Mouse (Mus musculus) kidney, postnatal 0 days (tissue): ENCODE measurements at regions not wholly inside any gene's neighbourhood (a gene's known extent, or its start where the extent isn't known, plus 50 kb on each side); places are given as distances from the start of the nearest gene placed in this dataset.
A peak's percentile ranks its signal among the peaks of the same experiment; 100 is the strongest.

Experiments
- ATAC-seq: fragments of 200-750 bp; cut with Nextera tagmentation; replicated peaks from 2 replicates; pipeline ENCODE4 v1.8.0; 2017; ENCODE audit warnings: low read depth, moderate number of reproducible peaks, moderate TSS enrichment, moderate library complexity; ENCODE audit not compliant: low FRiP score
- DNase-seq: peaks from one replicate; pipeline ENCODE4 v3.0.0-alpha.2; 2016; ENCODE audit warnings: low spot score
- H3K27ac ChIP-seq: fragments of 300-500 bp; sonication (generic); 2 replicates; pipeline ENCODE4 v1.5.1; 2014; ENCODE audit warnings: mild to moderate bottlenecking
- H3K27me3 ChIP-seq: fragments of 300-500 bp; sonication (generic); 2 replicates; pipeline ENCODE4 v1.6.1; 2014; ENCODE audit warnings: low read length, mixed read lengths; ENCODE audit not compliant: insufficient read depth
- H3K36me3 ChIP-seq: fragments of 300-500 bp; sonication (generic); 2 replicates; pipeline ENCODE4 v1.6.1; 2014; ENCODE audit warnings: low read length, mixed read lengths; ENCODE audit not compliant: insufficient read depth
- H3K4me1 ChIP-seq: fragments of 300-500 bp; sonication (generic); replicated peaks from 2 replicates; pipeline ENCODE4 v1.6.1; 2014; ENCODE audit warnings: antibody characterized with exemption, low read length, mixed read lengths; ENCODE audit not compliant: insufficient read depth
- H3K4me2 ChIP-seq: fragments of 300-500 bp; sonication (generic); 2 replicates; pipeline ENCODE4 v1.6.1; 2014; ENCODE audit warnings: mild to moderate bottlenecking, low read length, moderate library complexity, mixed read lengths
- H3K4me3 ChIP-seq: fragments of 300-500 bp; sonication (generic); replicated peaks from 2 replicates; pipeline ENCODE4 v1.5.1; 2014; ENCODE audit warnings: low read depth, low read length
- H3K9ac ChIP-seq: fragments of 300-500 bp; sonication (generic); 2 replicates; pipeline ENCODE4 v1.6.1; 2014; ENCODE audit warnings: low read depth, low read length
- H3K9me3 ChIP-seq: fragments of 300-500 bp; sonication (generic); replicated peaks from 2 replicates; pipeline ENCODE4 v1.6.1; 2016; ENCODE audit warnings: low read length, inconsistent platforms, mixed read lengths
- CTCF ChIP-seq: IDR thresholded peaks from 2 replicates; pipeline ENCODE4 v1.5.1; 2016; ENCODE audit warnings: antibody characterized with exemption, low read depth, mild to moderate bottlenecking, moderate library complexity
- WGBS: fragments of 180-500 bp; shearing (Covaris S2); extraction: QIAGEN DNeasy Blood & Tissue Kit; methylation state at CpG from one replicate; pipeline ENCODE4 v1.1.7; 2014; 5-methylcytosine and 5-hydroxymethylcytosine counted together

DNA sequence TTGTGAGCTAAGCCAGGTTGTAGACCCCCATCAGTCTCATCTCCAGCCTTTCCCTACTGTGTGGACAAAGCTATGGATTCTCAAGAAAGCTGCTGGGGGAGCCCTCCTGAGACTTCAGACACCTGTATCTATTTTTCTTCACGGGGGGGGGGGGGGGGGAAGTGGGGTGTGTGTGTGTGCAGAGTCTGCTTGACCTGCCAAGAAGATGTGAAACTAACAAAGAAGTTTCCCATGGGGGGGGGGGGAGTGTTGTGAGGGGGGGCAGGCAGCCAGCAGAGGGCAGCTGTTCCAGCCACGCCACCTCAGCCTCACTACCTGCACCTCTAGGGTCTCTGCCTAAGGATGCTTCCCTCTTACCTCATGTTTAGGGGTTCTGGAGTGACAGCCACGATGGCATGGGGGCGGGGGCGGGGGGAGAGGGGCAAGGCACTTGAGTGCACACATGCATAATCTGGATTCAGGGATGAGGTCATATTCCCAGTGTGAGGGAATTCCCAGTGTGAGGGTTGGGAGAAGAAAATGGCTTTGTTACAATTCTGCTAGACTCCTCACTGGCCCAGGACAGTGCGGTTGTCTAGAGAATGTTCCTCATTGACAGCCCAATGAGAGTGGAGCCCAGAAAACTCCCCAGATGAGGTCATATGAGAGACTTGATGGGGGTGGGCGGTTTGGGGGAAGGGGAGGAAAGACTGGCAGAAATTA is 104.0 kb upstream of the Spata13 start:
- no peaks in the 10 kb centered on the region for H3K36me3 ChIP-seq
- peaks cover 16% of the 10 kb centered on the region for H3K4me1 ChIP-seq
- ATAC-seq (peak; percentile 37; the same call in 1 of the 2 replicates), DNase-seq (no peak)
- no peaks in the 10 kb centered on the region for H3K9me3 ChIP-seq
- H3K27ac ChIP-seq, result peak overlapping the region; percentile 5; the same call in 1 of the 2 replicates
- 45% methylated on average over 6 of the region's 7 CpGs for WGBS
- H3K4me3 ChIP-seq, result no peak overlapping the region
- H3K9ac ChIP-seq, result no peak overlapping the region
- no peak overlapping the region for H3K4me2 ChIP-seq
- peak; percentile 18; the same call in 1 of the 2 replicates for TF ChIP-seq CTCF
- H3K27me3 ChIP-seq, result no peaks in the 10 kb centered on the region

DNA sequence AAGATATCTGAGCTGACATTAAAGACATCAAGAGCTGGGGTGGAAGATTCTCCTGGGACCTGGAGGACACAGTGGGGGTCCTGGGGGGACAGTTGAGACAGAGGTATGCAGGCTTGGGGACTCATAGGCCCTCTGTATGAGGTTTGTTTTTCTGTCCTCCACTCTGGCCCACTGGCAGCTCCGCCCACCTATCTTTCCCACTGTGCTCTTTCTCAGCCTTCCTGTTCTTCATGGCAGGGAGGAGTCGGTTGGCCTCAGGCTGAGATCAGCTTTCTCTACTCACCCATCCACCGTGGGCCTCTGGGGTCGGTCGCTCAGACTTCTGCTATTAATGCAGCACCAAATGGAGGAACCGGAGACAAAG is 103.5 kb upstream of the Spata13 start:
- ATAC-seq, result no peak

DNA sequence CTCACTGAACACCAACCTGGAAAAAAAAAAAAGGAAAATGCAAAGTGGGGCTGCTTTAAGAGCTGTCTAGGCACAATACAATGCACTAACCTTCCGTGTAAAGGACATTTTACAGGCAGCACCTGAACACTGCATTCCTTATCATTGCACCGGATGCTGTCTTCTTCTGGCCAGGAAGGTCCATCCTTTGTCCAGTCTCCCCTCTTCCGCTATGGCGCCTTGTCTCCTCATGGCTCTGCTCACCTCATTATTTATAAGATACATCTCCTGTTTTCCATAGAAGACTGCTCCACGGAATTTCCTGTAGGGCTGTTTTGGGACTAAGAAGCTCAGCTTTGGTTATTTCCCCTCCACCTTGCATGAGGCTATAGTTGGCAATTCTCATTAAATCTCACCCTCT is 102.8 kb upstream of the Spata13 start:
- no peak for ATAC-seq

More for the DNA sequence above, 103.5 kb upstream of the Spata13 start:
- Histone ChIP-seq H3K4me2 (no peak overlapping the region), H3K9me3 (no peaks in the 10 kb centered on the region), H3K4me3 (no peak overlapping the region), H3K27me3 (no peaks in the 10 kb centered on the region), H3K9ac (no peak overlapping the region), H3K27ac (peak overlapping the region; percentile 5; the same call in 1 of the 2 replicates), H3K36me3 (no peaks in the 10 kb centered on the region), H3K4me1 (peaks cover 16% of the 10 kb centered on the region)
- no peak for DNase-seq
- 23% methylated on average over 6 of the region's 6 CpGs for WGBS
- TF ChIP-seq CTCF, result no peak

DNA sequence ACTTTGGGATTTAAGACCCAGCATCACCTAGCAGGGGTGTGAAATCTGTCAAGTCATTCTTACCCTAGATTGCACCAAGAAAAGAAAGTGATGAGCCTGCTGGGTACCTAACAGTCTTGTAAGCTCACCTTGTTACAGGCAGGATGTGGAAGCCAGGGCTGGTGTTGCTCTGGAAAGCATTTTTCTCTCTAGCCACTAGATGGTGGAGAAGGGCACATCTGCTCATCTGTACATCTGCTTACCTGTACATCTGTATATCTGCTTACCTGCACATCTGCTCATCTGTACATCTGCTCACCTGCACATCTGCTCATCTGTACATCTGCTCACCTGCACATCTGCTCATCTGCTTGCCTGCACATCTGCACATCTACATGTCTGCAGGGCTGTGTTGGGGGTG is 102.0 kb upstream of the Spata13 start:
- peak; percentile 43 for TF ChIP-seq CTCF
- ATAC-seq, result no peak
- no peaks in the 10 kb centered on the region for H3K36me3 ChIP-seq
- H3K4me3 ChIP-seq, result no peak overlapping the region
- peaks cover 16% of the 10 kb centered on the region for H3K4me1 ChIP-seq
- no peak overlapping the region for H3K9ac ChIP-seq
- no peaks in the 10 kb centered on the region for H3K9me3 ChIP-seq
- H3K27me3 ChIP-seq, result no peaks in the 10 kb centered on the region
- H3K27ac ChIP-seq, result no peak overlapping the region
- H3K4me2 ChIP-seq, result no peak overlapping the region
- no peak for DNase-seq

More for the DNA sequence above, 102.8 kb upstream of the Spata13 start:
- H3K4me3 ChIP-seq, result no peak overlapping the region
- H3K27ac ChIP-seq, result no peak overlapping the region
- H3K36me3 ChIP-seq, result no peaks in the 10 kb centered on the region
- TF ChIP-seq CTCF, result no peak
- H3K9me3 ChIP-seq, result no peaks in the 10 kb centered on the region
- DNase-seq, result no peak
- H3K4me1 ChIP-seq, result peaks cover 16% of the 10 kb centered on the region
- WGBS, result 79% methylated on average over 5 of the region's 5 CpGs
- H3K9ac ChIP-seq, result no peak overlapping the region
- no peak overlapping the region for H3K4me2 ChIP-seq
- no peaks in the 10 kb centered on the region for H3K27me3 ChIP-seq

DNA sequence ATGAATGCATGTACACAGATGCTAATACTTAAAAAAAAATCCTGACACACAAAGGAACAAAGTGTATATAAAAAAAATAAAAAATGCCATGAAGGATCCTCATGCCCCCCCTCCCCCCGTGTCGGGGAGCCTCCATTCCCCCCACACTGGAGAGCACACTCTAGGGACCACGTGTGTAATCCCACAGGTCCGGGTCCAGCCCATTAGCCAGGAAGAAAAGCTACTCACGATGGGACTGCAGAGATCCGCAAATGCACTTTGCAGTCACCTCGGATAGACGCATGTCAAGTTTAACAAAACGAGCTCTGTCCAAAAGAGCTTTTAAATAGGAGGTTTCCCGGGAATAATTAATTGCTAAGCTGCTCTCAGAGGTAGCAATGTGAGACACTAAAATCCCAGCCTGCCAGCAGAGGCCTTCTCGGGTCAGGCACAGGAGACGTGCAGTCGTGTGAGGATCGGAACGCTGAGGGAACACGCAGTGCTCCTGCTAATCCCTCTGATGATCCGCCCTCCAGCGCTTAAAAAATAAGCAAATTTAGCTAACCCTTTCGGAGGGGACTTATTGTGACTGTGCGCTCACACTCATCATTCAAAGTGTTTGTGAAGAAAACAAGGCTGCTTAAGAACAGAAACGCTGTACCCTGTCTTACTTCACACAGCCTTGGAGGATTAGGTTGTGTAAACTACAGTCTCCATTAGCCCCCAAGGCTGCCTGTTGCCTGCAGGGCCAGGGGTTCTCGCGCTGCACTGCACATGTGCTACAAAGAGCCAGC is 100.2 kb upstream of the Spata13 start:
- 0 out of 2 replicates have a peak overlapping the region, but pooled peaks have one; percentile 32 for H3K9ac ChIP-seq
- no peak for TF ChIP-seq CTCF
- H3K9me3 ChIP-seq, result no peaks in the 10 kb centered on the region
- no peaks in the 10 kb centered on the region for H3K36me3 ChIP-seq
- H3K27me3 ChIP-seq, result no peaks in the 10 kb centered on the region
- 29% methylated on average over 23 of the region's 23 CpGs for WGBS
- ATAC-seq (no peak), DNase-seq (peak; percentile 62)
- H3K4me3 ChIP-seq, result no peak overlapping the region
- no peak overlapping the region for H3K27ac ChIP-seq
- H3K4me2 ChIP-seq, result peak overlapping the region; percentile 21
- H3K4me1 ChIP-seq, result peaks cover 16% of the 10 kb centered on the region

DNA sequence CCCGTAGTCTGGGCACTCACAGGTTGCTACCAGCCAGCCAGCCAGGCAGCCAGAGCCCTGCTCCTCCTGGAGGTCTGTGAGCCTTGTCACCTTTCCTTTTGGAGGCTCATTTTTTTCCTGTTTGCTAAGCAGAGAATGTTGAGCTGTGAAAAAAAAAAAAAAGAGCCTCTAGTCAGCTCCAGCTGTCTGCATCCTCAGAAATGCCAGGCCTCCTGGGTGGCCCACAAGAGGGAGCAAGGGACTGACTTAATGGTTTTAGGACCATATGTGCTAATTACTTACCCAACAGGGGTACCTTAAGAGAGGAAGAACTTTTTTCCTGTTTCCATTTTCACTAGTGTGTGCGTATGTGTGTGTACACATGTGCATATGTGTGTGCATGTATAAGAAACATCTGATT is 94.8 kb upstream of the Spata13 start:
- ATAC-seq, result no peak
- no peak overlapping the region for H3K27ac ChIP-seq

More for the DNA sequence above, 94.8 kb upstream of the Spata13 start:
- DNase-seq, result peak; percentile 47
- Histone ChIP-seq H3K9ac (no peak overlapping the region), H3K36me3 (no peaks in the 10 kb centered on the region), H3K4me2 (no peak overlapping the region), H3K27me3 (no peaks in the 10 kb centered on the region), H3K9me3 (no peaks in the 10 kb centered on the region), H3K4me1 (no peaks in the 10 kb centered on the region), H3K4me3 (no peak overlapping the region)
- peak; percentile 67 for TF ChIP-seq CTCF
- WGBS, result 88% methylated on average over 2 of the region's 2 CpGs
